Mouse (Mus musculus): ENCODE measurements at regions not wholly inside any gene's neighbourhood (a gene's known extent, or its start where the extent isn't known, plus 50 kb on each side); places are given as distances from the start of the nearest gene placed in this dataset.
A peak's percentile ranks its signal among the peaks of the same experiment; 100 is the strongest.

- Histone ChIP-seq H3K4me3 (ENCODE audit: low read depth, low read length) (no peak overlapping the region), H3K27me3 (ENCODE audit: control insufficient read depth, insufficient read depth, low read length) (no peaks in the 10 kb centered on the region), H3K36me3 (replicated peaks; ENCODE audit: control insufficient read depth, insufficient read depth, low read length) (no peaks in the 10 kb centered on the region), H3K4me2 (ENCODE audit: low read depth, low read length) (no peak overlapping the region), H3K4me1 (ENCODE audit: control insufficient read depth, insufficient read depth) (no peaks in the 10 kb centered on the region), H3K9ac (replicated peaks; ENCODE audit: low read depth, low read length) (no peak overlapping the region), H3K9me3 (replicated peaks; ENCODE audit: control insufficient read depth, low read length) (no peaks in the 10 kb centered on the region), H3K27ac (ENCODE audit: low read depth) (no peak overlapping the region)
- TF ChIP-seq EP300 (IDR thresholded peaks at IDR 0.05; ENCODE audit: low read depth) = no peak
- TF ChIP-seq CTCF (IDR thresholded peaks at IDR 0.05; ENCODE audit: low read depth) = peak; percentile 35
- ATAC-seq (ENCODE audit: insufficient read depth, low read depth) (no peak), DNase-seq (ENCODE audit: low spot score) (no peak)
- 56% methylated on average over 1 of the region's 1 CpGs for WGBS
These were observed 274.4 kb upstream of the Pkn2 start for GRCm38 (mm10) chr3:143156174-143156573.

- no peak for DNase-seq (ENCODE audit: low spot score)
- no peaks in the 10 kb centered on the region for H3K27me3 ChIP-seq (ENCODE audit: control insufficient read depth, insufficient read depth, low read length)
These were observed 273.8 kb upstream of the Pkn2 start for GRCm38 (mm10) chr3:143155556-143155955.

GRCm38 (mm10) chr3:143147471-143147870 is 265.7 kb upstream of the Pkn2 start:
- Histone ChIP-seq H3K4me3 (ENCODE audit: low read depth, low read length) (no peak overlapping the region), H3K4me2 (ENCODE audit: low read depth, low read length) (no peak overlapping the region), H3K36me3 (replicated peaks; ENCODE audit: control insufficient read depth, insufficient read depth, low read length) (no peaks in the 10 kb centered on the region), H3K27me3 (ENCODE audit: control insufficient read depth, insufficient read depth, low read length) (no peaks in the 10 kb centered on the region), H3K9me3 (replicated peaks; ENCODE audit: control insufficient read depth, low read length) (no peaks in the 10 kb centered on the region), H3K4me1 (ENCODE audit: control insufficient read depth, insufficient read depth) (no peaks in the 10 kb centered on the region), H3K27ac (ENCODE audit: low read depth) (no peak overlapping the region), H3K9ac (replicated peaks; ENCODE audit: low read depth, low read length) (no peak overlapping the region)
- no peak for DNase-seq (ENCODE audit: low spot score)
- no peak for TF ChIP-seq CTCF (IDR thresholded peaks at IDR 0.05; ENCODE audit: low read depth)
- TF ChIP-seq EP300 (IDR thresholded peaks at IDR 0.05; ENCODE audit: low read depth) = no peak
- no peak for ATAC-seq (ENCODE audit: insufficient read depth, low read depth)
- WGBS = 62% methylated on average over 8 of the region's 8 CpGs

More at GRCm38 (mm10) chr3:143155556-143155955, 273.8 kb upstream of the Pkn2 start:
- Histone ChIP-seq H3K36me3 (replicated peaks; ENCODE audit: control insufficient read depth, insufficient read depth, low read length) (no peaks in the 10 kb centered on the region), H3K27ac (ENCODE audit: low read depth) (no peak overlapping the region), H3K4me2 (ENCODE audit: low read depth, low read length) (no peak overlapping the region), H3K4me3 (ENCODE audit: low read depth, low read length) (no peak overlapping the region), H3K4me1 (ENCODE audit: control insufficient read depth, insufficient read depth) (no peaks in the 10 kb centered on the region), H3K9ac (replicated peaks; ENCODE audit: low read depth, low read length) (no peak overlapping the region), H3K9me3 (replicated peaks; ENCODE audit: control insufficient read depth, low read length) (no peaks in the 10 kb centered on the region)
- TF ChIP-seq CTCF (IDR thresholded peaks at IDR 0.05; ENCODE audit: low read depth) (no peak), EP300 (IDR thresholded peaks at IDR 0.05; ENCODE audit: low read depth) (no peak)
- 94% methylated on average over 1 of the region's 1 CpGs for WGBS
- ATAC-seq (ENCODE audit: insufficient read depth, low read depth) = no peak

GRCm38 (mm10) chr3:143138952-143139351 is 257.1 kb upstream of the Pkn2 start:
- Histone ChIP-seq H3K9me3 (replicated peaks; ENCODE audit: control insufficient read depth, low read length) (no peaks in the 10 kb centered on the region), H3K27me3 (ENCODE audit: control insufficient read depth, insufficient read depth, low read length) (no peaks in the 10 kb centered on the region), H3K4me3 (ENCODE audit: low read depth, low read length) (no peak overlapping the region), H3K4me1 (ENCODE audit: control insufficient read depth, insufficient read depth) (no peaks in the 10 kb centered on the region), H3K4me2 (ENCODE audit: low read depth, low read length) (no peak overlapping the region), H3K9ac (replicated peaks; ENCODE audit: low read depth, low read length) (no peak overlapping the region), H3K36me3 (replicated peaks; ENCODE audit: control insufficient read depth, insufficient read depth, low read length) (no peaks in the 10 kb centered on the region), H3K27ac (ENCODE audit: low read depth) (no peak overlapping the region)
- 65% methylated on average over 3 of the region's 3 CpGs for WGBS
- DNase-seq (ENCODE audit: low spot score) (no peak), ATAC-seq (ENCODE audit: insufficient read depth, low read depth) (no peak)
- TF ChIP-seq CTCF (IDR thresholded peaks at IDR 0.05; ENCODE audit: low read depth) (no peak), EP300 (IDR thresholded peaks at IDR 0.05; ENCODE audit: low read depth) (no peak)

- ATAC-seq (ENCODE audit: insufficient read depth, low read depth) (no peak), DNase-seq (ENCODE audit: low spot score) (no peak)
- 79% methylated on average over 2 of the region's 2 CpGs for WGBS
- TF ChIP-seq CTCF (IDR thresholded peaks at IDR 0.05; ENCODE audit: low read depth) (no peak), EP300 (IDR thresholded peaks at IDR 0.05; ENCODE audit: low read depth) (no peak)
- Histone ChIP-seq H3K36me3 (replicated peaks; ENCODE audit: control insufficient read depth, insufficient read depth, low read length) (no peaks in the 10 kb centered on the region), H3K4me2 (ENCODE audit: low read depth, low read length) (no peak overlapping the region), H3K9ac (replicated peaks; ENCODE audit: low read depth, low read length) (no peak overlapping the region), H3K9me3 (replicated peaks; ENCODE audit: control insufficient read depth, low read length) (no peaks in the 10 kb centered on the region), H3K4me3 (ENCODE audit: low read depth, low read length) (no peak overlapping the region), H3K4me1 (ENCODE audit: control insufficient read depth, insufficient read depth) (no peaks in the 10 kb centered on the region), H3K27me3 (ENCODE audit: control insufficient read depth, insufficient read depth, low read length) (no peaks in the 10 kb centered on the region), H3K27ac (ENCODE audit: low read depth) (no peak overlapping the region)
These were observed 252.7 kb upstream of the Pkn2 start for GRCm38 (mm10) chr3:143134528-143134927.

GRCm38 (mm10) chr3:143107733-143108291 is 226.0 kb upstream of the Pkn2 start:
- Histone ChIP-seq H3K4me2 (ENCODE audit: low read depth, low read length) (no peak overlapping the region), H3K4me1 (ENCODE audit: control insufficient read depth, insufficient read depth) (0 out of 2 replicates have a peak, but pooled peaks cover 4% of the 10 kb centered on the region), H3K27me3 (ENCODE audit: control insufficient read depth, insufficient read depth, low read length) (no peaks in the 10 kb centered on the region), H3K36me3 (replicated peaks; ENCODE audit: control insufficient read depth, insufficient read depth, low read length) (no peaks in the 10 kb centered on the region), H3K9ac (replicated peaks; ENCODE audit: low read depth, low read length) (no peak overlapping the region), H3K9me3 (replicated peaks; ENCODE audit: control insufficient read depth, low read length) (no peaks in the 10 kb centered on the region), H3K27ac (ENCODE audit: low read depth) (no peak overlapping the region), H3K4me3 (ENCODE audit: low read depth, low read length) (no peak overlapping the region)
- DNase-seq (ENCODE audit: low spot score) (no peak), ATAC-seq (ENCODE audit: insufficient read depth, low read depth) (no peak)
- 59% methylated on average over 13 of the region's 13 CpGs for WGBS
- TF ChIP-seq EP300 (IDR thresholded peaks at IDR 0.05; ENCODE audit: low read depth) = no peak
- TF ChIP-seq CTCF (IDR thresholded peaks at IDR 0.05; ENCODE audit: low read depth) = no peak

All from heart, postnatal 0 days (tissue).